ENCODE assay signal across 8 mouse cellular contexts in the genomic region with DNA sequence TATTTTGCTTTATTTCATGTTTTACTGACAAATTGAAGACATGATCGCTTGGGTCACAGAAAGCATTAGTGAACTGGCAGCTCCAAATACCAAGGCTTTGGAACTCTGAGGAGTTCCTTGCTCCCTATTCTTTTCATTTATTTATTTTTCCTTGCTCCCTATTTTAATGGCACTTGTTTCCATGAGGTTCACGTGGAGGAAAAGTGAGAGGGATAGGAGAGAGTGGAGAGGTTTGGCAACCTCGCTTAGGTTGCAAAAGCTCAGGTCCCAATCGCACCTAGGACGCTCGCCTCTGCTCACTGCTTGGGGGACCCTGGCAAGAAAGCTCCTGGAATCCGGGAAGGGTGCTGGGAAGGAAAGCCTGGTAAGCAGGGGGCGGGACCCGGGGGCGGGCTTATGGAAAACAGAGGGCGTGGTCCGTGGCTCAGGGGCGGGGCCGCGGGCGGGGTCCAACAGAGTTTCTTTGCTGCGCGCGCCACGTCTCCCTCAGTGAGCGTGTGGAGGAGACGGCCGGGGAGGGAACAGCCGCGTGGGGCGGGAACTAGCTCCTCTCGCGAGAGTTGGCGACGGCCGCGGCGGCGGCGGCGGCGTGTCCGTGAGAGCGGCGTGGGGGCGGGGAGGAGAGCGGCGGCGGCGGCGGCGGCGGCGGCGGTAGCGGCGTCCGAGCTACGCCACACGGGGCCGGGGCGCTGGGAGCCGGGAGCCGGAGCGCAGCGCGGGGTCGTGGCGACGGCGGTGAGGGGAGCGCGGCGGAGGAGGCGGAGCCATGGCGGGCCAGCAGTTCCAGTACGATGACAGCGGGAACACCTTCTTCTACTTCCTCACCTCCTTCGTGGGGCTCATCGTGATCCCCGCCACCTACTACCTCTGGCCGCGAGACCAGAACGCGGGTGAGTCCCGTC. TPM values are rescaled to one million over a fixed set of nuclear protein-coding genes. Genes with fewer than 3 reads are reported as not detected.
DNase-seq lines count a peak whose midpoint lies in the region; ATAC-seq lines count a peak whose summit lies in the region.

A gene (plus strand): TSS at position 498 of the 902 bp plus-strand sequence.

- H3K27me3 ChIP-seq in hindbrain, embryonic 15.5 days, result no peaks in the 10 kb centered on the region

- H3K4me3 ChIP-seq in hindbrain, embryonic 15.5 days, result peak within 1 kb of the TSS; percentile 58

- H3K4me2 ChIP-seq in hindbrain, embryonic 15.5 days, result peak within 1 kb of the TSS; percentile 86

- 1% methylated on average over 62 of the region's 81 CpGs for WGBS in hindbrain, embryonic 15.5 days

- peak within 1 kb of the TSS; percentile 92 for H3K27ac ChIP-seq in hindbrain, embryonic 15.5 days (replicated peaks)

- DNase-seq in T-cell, adult 2 months (ENCODE audit: low spot score), result peak; percentile 94
- DNase-seq in cerebellum, postnatal 36 days, result peak; percentile 98 to 99
- peak; percentile 97 to 98 for DNase-seq in frontal cortex, postnatal 36 days (ENCODE audit: low spot score in 2 of 2)
- peak; percentile 96 for DNase-seq in left cerebral cortex, adult 11 months (ENCODE audit: low spot score)
- peak; percentile 98 for DNase-seq in lung, postnatal 4 days
- DNase-seq in retina, postnatal 7 days (ENCODE audit: low read depth, low spot score), result peak; percentile 96
- peak; percentile 98 for DNase-seq in urinary bladder, adult 2 months (ENCODE audit: low spot score)

- no peaks in the 10 kb centered on the region for H3K9me3 ChIP-seq in hindbrain, embryonic 15.5 days

- peak within 1 kb of the TSS; percentile 88 for H3K9ac ChIP-seq in hindbrain, embryonic 15.5 days

- H3K36me3 ChIP-seq in hindbrain, embryonic 15.5 days, result no peaks in the 10 kb centered on the region

- peaks cover 28% of the 10 kb centered on the region for H3K4me1 ChIP-seq in hindbrain, embryonic 15.5 days (replicated peaks)

- peak; percentile 97 for ATAC-seq in hindbrain, embryonic 15.5 days (ENCODE audit: low FRiP score, low read depth)

RNA-seq across cellular contexts. Expression of the gene that starts here (rescaled TPM):
- 18.8 and 20.7 TPM in 2 replicates for polyA plus RNA-seq in hindbrain, embryonic 15.5 days (2015; fragmentation: Nextera tagmentation; extraction: Ambion mirVana)
- 50.6 and 63.2 TPM in 2 replicates for polyA plus RNA-seq in urinary bladder, adult 2 months (2012; rRNA removed)

Comparison
In these comparisons a context has a peak if more than half of its experiments do, and no peak if none do; other contexts are left out.
1. Peak in every context shown above with its lines: DNase-seq, ATAC-seq, H3K4me3 ChIP-seq and H3K27ac ChIP-seq.